Mouse (Mus musculus) forebrain, embryonic 11.5 days (tissue): ENCODE measurements around the gene Vps37b. TPM values are rescaled to one million over a fixed set of nuclear protein-coding genes. Genes with fewer than 3 reads are reported as not detected.
"Not testable (repeated sequence)": the region's sequence is repeated elsewhere in the genome, so short reads cannot be mapped to it uniquely, and the experiment has no call there.

Source experiments
- ATAC-seq: fragments of 200-750 bp; cut with Nextera tagmentation; replicated peaks from 2 replicates; pipeline ENCODE4 v1.8.0; 2017; ENCODE audit warnings: moderate TSS enrichment; ENCODE audit not compliant: low FRiP score
- DNase-seq: peaks from one replicate; pipeline ENCODE4 v3.0.0-alpha.2; 2017; ENCODE audit warnings: low spot score
- H3K27ac ChIP-seq: fragments of 300-500 bp; sonication (generic); 2 replicates; pipeline ENCODE4 v1.5.1; 2014; ENCODE audit warnings: low read depth, low read length
- H3K27me3 ChIP-seq: fragments of 300-500 bp; sonication (generic); 2 replicates; pipeline ENCODE4 v1.6.1; 2014; ENCODE audit warnings: mild to moderate bottlenecking, low read length, mixed read lengths; ENCODE audit not compliant: control insufficient read depth, insufficient read depth
- H3K36me3 ChIP-seq: fragments of 300-500 bp; sonication (generic); 2 replicates; pipeline ENCODE4 v1.6.1; 2014; ENCODE audit warnings: mild to moderate bottlenecking, low read length, moderate library complexity, mixed read lengths; ENCODE audit not compliant: control insufficient read depth, insufficient read depth
- H3K4me1 ChIP-seq: fragments of 300-500 bp; sonication (generic); replicated peaks from 2 replicates; pipeline ENCODE4 v1.6.1; 2014; ENCODE audit warnings: low read length, mixed read lengths; ENCODE audit not compliant: control insufficient read depth, insufficient read depth
- H3K4me2 ChIP-seq: fragments of 300-500 bp; sonication (generic); 2 replicates; pipeline ENCODE4 v1.6.1; 2014; ENCODE audit warnings: low read depth, mild to moderate bottlenecking, low read length, moderate library complexity, mixed read lengths; ENCODE audit not compliant: severe bottlenecking
- H3K4me3 ChIP-seq: fragments of 300-500 bp; sonication (generic); 2 replicates; pipeline ENCODE4 v1.5.1; 2014; ENCODE audit warnings: low read depth, low read length
- H3K9ac ChIP-seq: fragments of 300-500 bp; sonication (generic); 2 replicates; pipeline ENCODE4 v1.6.1; 2014; ENCODE audit warnings: low read length
- H3K9me3 ChIP-seq: fragments of 300-500 bp; sonication (generic); 2 replicates; pipeline ENCODE4 v1.6.1; 2016; ENCODE audit warnings: low read length, mixed read lengths; ENCODE audit not compliant: control insufficient read depth
- WGBS: fragments of 180-500 bp; shearing (Covaris S2); extraction: QIAGEN DNeasy Blood & Tissue Kit; methylation state at CpG from one replicate; pipeline ENCODE4 v1.1.7; 2014; 5-methylcytosine and 5-hydroxymethylcytosine counted together
- polyA plus RNA-seq: library from polyadenylated mRNA; unstranded; fragments of >200 nt; fragmentation: Nextera tagmentation; extraction: Ambion mirVana; gene quantifications from 2 replicates; pipeline ENCODE4 v1.2.1, GENCODE M21; 2014

Gene Vps37b
- polyA plus RNA-seq, 1 experiment from 2014 or later, result 60.2 TPM

GRCm38 (mm10) chr5:124073682-124074081 is 41.6 kb upstream of the Vps37b start:
- Histone ChIP-seq H3K9me3 (no peaks in the 10 kb centered on the region), H3K4me2 (no peak overlapping the region), H3K36me3 (no peaks in the 10 kb centered on the region), H3K4me1 (no peaks in the 10 kb centered on the region), H3K27ac (no peak overlapping the region), H3K27me3 (no peaks in the 10 kb centered on the region), H3K4me3 (no peak overlapping the region), H3K9ac (no peak overlapping the region)
- no peak for DNase-seq
- no peak for ATAC-seq
- WGBS, result 56% methylated on average over 9 of the region's 9 CpGs

GRCm38 (mm10) chr5:124069657-124070056 is 37.6 kb upstream of the Vps37b start:
- Histone ChIP-seq H3K9ac (no peak overlapping the region), H3K27me3 (no peaks in the 10 kb centered on the region), H3K27ac (no peak overlapping the region), H3K4me2 (no peak overlapping the region), H3K4me1 (no peaks in the 10 kb centered on the region), H3K4me3 (no peak overlapping the region), H3K36me3 (no peaks in the 10 kb centered on the region), H3K9me3 (no peaks in the 10 kb centered on the region)
- DNase-seq (no peak), ATAC-seq (no peak)
- 88% methylated on average over 3 of the region's 3 CpGs for WGBS

GRCm38 (mm10) chr5:124062037-124062824 is 30.2 kb upstream of the Vps37b start:
- Histone ChIP-seq H3K27ac (no peak overlapping the region), H3K27me3 (no peaks in the 10 kb centered on the region), H3K4me2 (no peak overlapping the region), H3K9me3 (no peaks in the 10 kb centered on the region), H3K4me1 (no peaks in the 10 kb centered on the region), H3K36me3 (no peaks in the 10 kb centered on the region), H3K9ac (no peak overlapping the region), H3K4me3 (no peak overlapping the region)
- 78% methylated on average over 12 of the region's 12 CpGs for WGBS
- ATAC-seq (no peak), DNase-seq (no peak)

- H3K9ac ChIP-seq, result no peak overlapping the region
These were observed 27.6 kb upstream of the Vps37b start for GRCm38 (mm10) chr5:124059677-124060076.

GRCm38 (mm10) chr5:124058749-124059148 is 26.7 kb upstream of the Vps37b start:
- no peak for ATAC-seq
- H3K4me2 ChIP-seq, result no peak overlapping the region
- H3K27me3 ChIP-seq, result no peaks in the 10 kb centered on the region
- H3K4me1 ChIP-seq, result no peaks in the 10 kb centered on the region
- H3K9ac ChIP-seq, result no peak overlapping the region
- WGBS, result 70% methylated on average over 7 of the region's 7 CpGs
- DNase-seq, result no peak
- H3K36me3 ChIP-seq, result no peaks in the 10 kb centered on the region
- H3K9me3 ChIP-seq, result no peaks in the 10 kb centered on the region
- no peak overlapping the region for H3K27ac ChIP-seq
- no peak overlapping the region for H3K4me3 ChIP-seq

More at GRCm38 (mm10) chr5:124059677-124060076, 27.6 kb upstream of the Vps37b start:
- DNase-seq (no peak), ATAC-seq (no peak)
- Histone ChIP-seq H3K36me3 (no peaks in the 10 kb centered on the region), H3K9me3 (no peaks in the 10 kb centered on the region), H3K27ac (no peak overlapping the region), H3K4me3 (no peak overlapping the region), H3K4me2 (no peak overlapping the region), H3K4me1 (no peaks in the 10 kb centered on the region), H3K27me3 (no peaks in the 10 kb centered on the region)
- WGBS, result 81% methylated on average over 5 of the region's 5 CpGs

- no peaks in the 10 kb centered on the region for H3K4me1 ChIP-seq
- ATAC-seq (no peak), DNase-seq (no peak)
- 55% methylated on average over 4 of the region's 4 CpGs for WGBS
- no peak overlapping the region for H3K4me2 ChIP-seq
- H3K27me3 ChIP-seq, result no peaks in the 10 kb centered on the region
- no peaks in the 10 kb centered on the region for H3K36me3 ChIP-seq
- no peaks in the 10 kb centered on the region for H3K9me3 ChIP-seq
- H3K4me3 ChIP-seq, result no peak overlapping the region
- no peak overlapping the region for H3K9ac ChIP-seq
- H3K27ac ChIP-seq, result no peak overlapping the region
These were observed 24.9 kb upstream of the Vps37b start for GRCm38 (mm10) chr5:124056956-124057355.

GRCm38 (mm10) chr5:124056219-124056618 is 24.1 kb upstream of the Vps37b start:
- 97% methylated on average over 1 of the region's 1 CpGs for WGBS
- no peak overlapping the region for H3K4me3 ChIP-seq
- no peaks in the 10 kb centered on the region for H3K9me3 ChIP-seq
- no peak overlapping the region for H3K4me2 ChIP-seq
- DNase-seq (no peak), ATAC-seq (no peak)
- no peaks in the 10 kb centered on the region for H3K4me1 ChIP-seq
- H3K27me3 ChIP-seq, result no peaks in the 10 kb centered on the region
- H3K9ac ChIP-seq, result no peak overlapping the region
- no peaks in the 10 kb centered on the region for H3K36me3 ChIP-seq
- no peak overlapping the region for H3K27ac ChIP-seq

- not testable (repeated sequence) for H3K27ac ChIP-seq, DNase-seq, ATAC-seq
These were observed 20.6 kb upstream of the Vps37b start for GRCm38 (mm10) chr5:124052641-124053040.

More at GRCm38 (mm10) chr5:124052641-124053040, 20.6 kb upstream of the Vps37b start:
- not testable (repeated sequence) for H3K4me2 ChIP-seq, H3K36me3 ChIP-seq, H3K4me3 ChIP-seq, H3K4me1 ChIP-seq, H3K27me3 ChIP-seq, H3K9ac ChIP-seq, H3K9me3 ChIP-seq
- 97% methylated on average over 7 of the region's 7 CpGs for WGBS
